8 mouse cellular contexts compared by ENCODE assay signal in genomic region chr12:84218289-84219120, GRCm38 (mm10). TPM values are rescaled to one million over a fixed set of nuclear protein-coding genes. Genes with fewer than 3 reads are reported as not detected.
DNase-seq lines count a peak whose midpoint lies in the region; ATAC-seq and TF ChIP-seq lines count a peak whose summit lies in the region.

Gene Elmsan1 (minus strand): TSS chr12:84218881.

- peaks cover 16% of the 10 kb centered on the region for H3K36me3 ChIP-seq in E14TG2a.4 (ENCODE audit: insufficient read depth, low read length)
- H3K36me3 ChIP-seq in forebrain, embryonic 13.5 days (ENCODE audit: poor library complexity, severe bottlenecking): no peaks in the 10 kb centered on the region
- no peaks in the 10 kb centered on the region for H3K36me3 ChIP-seq in neural tube, embryonic 13.5 days

- H3K27me3 ChIP-seq in E14TG2a.4 (ENCODE audit: insufficient read depth, low read length): peaks cover 8% of the 10 kb centered on the region
- H3K27me3 ChIP-seq in forebrain, embryonic 13.5 days: no peaks in the 10 kb centered on the region
- H3K27me3 ChIP-seq in neural tube, embryonic 13.5 days: no peaks in the 10 kb centered on the region; the same call in 1 of the 2 replicates

- intact Hi-C loops in heart, postnatal 14 days (cut with DNase I): loop anchor here (2.0 to 5.0 kb wide), 2 partner anchors 24 to 41 kb away; no protein-coding TSS in a partner anchor

- H3K4me1 ChIP-seq in E14TG2a.4 (replicated peaks; ENCODE audit: low read depth, low read length): peaks cover 90% of the 10 kb centered on the region
- H3K4me1 ChIP-seq in forebrain, embryonic 13.5 days: peaks cover 71% of the 10 kb centered on the region
- H3K4me1 ChIP-seq in neural tube, embryonic 13.5 days (replicated peaks): peaks cover 88% of the 10 kb centered on the region

- ATAC-seq in cerebellum, adult (ENCODE audit: insufficient number of reproducible peaks, low FRiP score, low TSS enrichment): peak; percentile 56; the same call in 1 of the 2 replicates
- peak; percentile 65 for ATAC-seq in forebrain, embryonic 13.5 days
- ATAC-seq in neural tube, embryonic 13.5 days (ENCODE audit: low read depth): peak; percentile 67

- no peaks in the 10 kb centered on the region for H3K9me3 ChIP-seq in E14TG2a.4 (ENCODE audit: low read length)
- no peaks in the 10 kb centered on the region for H3K9me3 ChIP-seq in forebrain, embryonic 13.5 days (replicated peaks)
- H3K9me3 ChIP-seq in neural tube, embryonic 13.5 days: no peaks in the 10 kb centered on the region

- peak within 1 kb of the TSS; percentile 87 for H3K4me3 ChIP-seq in E14TG2a.4 (replicated peaks; ENCODE audit: low read length)
- H3K4me3 ChIP-seq in forebrain, embryonic 13.5 days: peak within 1 kb of the TSS; percentile 71
- peak within 1 kb of the TSS; percentile 73 for H3K4me3 ChIP-seq in neural tube, embryonic 13.5 days

- DNase-seq in heart, postnatal 14 days: peak; percentile 86 to 87
- DNase-seq in layer of hippocampus, adult 11-12 months (ENCODE audit: low spot score): peak; percentile 59
- DNase-seq in lung, adult 18-20 months: peak; percentile 80 to 83
- DNase-seq in testis, postnatal 10 days (ENCODE audit: low spot score): peak; percentile 85

- WGBS in forebrain, embryonic 13.5 days: under 1% methylated on average over 66 of the region's 82 CpGs
- under 1% methylated on average over 82 of the region's 82 CpGs for WGBS in neural tube, embryonic 13.5 days

- TF ChIP-seq CTCF in E14TG2a.4 (conservative IDR thresholded peaks at IDR 0.05; ENCODE audit: low read length): no peak

- peak within 1 kb of the TSS; percentile 76 for H3K27ac ChIP-seq in forebrain, embryonic 13.5 days
- H3K27ac ChIP-seq in neural tube, embryonic 13.5 days (replicated peaks): peak within 1 kb of the TSS; percentile 86

- peak within 1 kb of the TSS; percentile 82 for H3K9ac ChIP-seq in forebrain, embryonic 13.5 days
- peak within 1 kb of the TSS; percentile 82 for H3K9ac ChIP-seq in neural tube, embryonic 13.5 days

- peak within 1 kb of the TSS; percentile 97 for H3K4me2 ChIP-seq in forebrain, embryonic 13.5 days
- peak within 1 kb of the TSS; percentile 95 for H3K4me2 ChIP-seq in neural tube, embryonic 13.5 days

RNA-seq across cellular contexts. Expression of gene Elmsan1, which starts in this region (rescaled TPM):
- polyA plus RNA-seq in forebrain, embryonic 13.5 days (2015; fragmentation: Nextera tagmentation; extraction: Ambion mirVana): 5.0 and 5.6 TPM in 2 replicates
- 10 to 100 TPM; 15.7 to 16.9 TPM for total RNA-seq in heart, postnatal 14 days (2021)
- 4.9 TPM in 2 replicates for polyA plus RNA-seq in neural tube, embryonic 13.5 days (2015; fragmentation: Nextera tagmentation; extraction: Ambion mirVana)

Comparison
In these comparisons a context has a peak if more than half of its experiments do, and no peak if none do; other contexts are left out.
1. Peak in every context shown above with its lines: DNase-seq, ATAC-seq, H3K4me3 ChIP-seq and H3K27ac ChIP-seq.